Mouse (Mus musculus) erythroblast, embryonic 14.5 days (primary cell): ENCODE data around the gene Resf1.

Experiments used
- GATA1 ChIP-seq: IDR thresholded peaks from 2 replicates; pipeline ENCODE4 v1.6.1; 2012; ENCODE audit warnings: low read length, inconsistent platforms, mixed read lengths
- TAL1 ChIP-seq: IDR thresholded peaks from 3 replicates; pipeline ENCODE4 v1.6.1; 2012; ENCODE audit warnings: low read length, inconsistent platforms, mixed read lengths

DNA sequence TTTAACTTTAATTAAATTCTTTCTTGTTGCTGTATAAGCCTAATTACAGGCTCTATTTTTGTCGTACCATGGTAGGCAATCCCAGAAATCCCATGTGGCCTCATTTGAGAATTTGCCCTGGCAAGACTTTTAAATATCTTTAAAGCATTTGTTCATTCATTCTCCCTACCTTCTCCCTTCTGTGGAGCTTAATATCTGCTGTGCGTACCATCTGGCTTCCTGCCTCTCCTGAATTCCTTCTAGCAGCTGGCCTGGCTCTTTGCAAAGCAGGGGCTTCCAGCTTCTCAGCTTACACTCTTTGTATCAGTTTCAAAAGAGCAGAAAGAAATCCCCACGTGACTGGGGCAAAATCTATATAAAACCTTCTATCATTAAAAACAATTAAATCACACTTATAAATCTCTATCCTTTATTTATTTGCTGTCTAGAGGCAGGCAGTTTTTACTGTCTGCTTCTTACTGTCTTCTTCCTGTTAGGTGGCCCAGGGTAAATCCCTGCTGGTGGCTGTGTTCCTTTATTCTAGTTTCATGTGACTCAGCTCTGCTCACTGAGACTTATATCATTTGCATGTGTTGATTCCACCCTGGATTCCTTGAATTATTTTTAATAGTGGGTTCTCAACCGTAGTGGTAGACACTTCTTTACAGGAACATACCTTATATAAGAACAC is 45.7 kb downstream of the Resf1 start:
- TF ChIP-seq GATA1 (no peak), TAL1 (no peak)
